Mouse (Mus musculus): ENCODE measurements around the gene Trpm3.

Gene Trpm3

GRCm38 (mm10) chr19:22920949-22921348 is 782.1 kb downstream of the Trpm3 start:
- no peak for DNase-seq (ENCODE audit: low read depth, low spot score)

- no peak for DNase-seq (ENCODE audit: low read depth, low spot score)
Observed at GRCm38 (mm10) chr19:22922871-22923670, 784.2 kb downstream of the Trpm3 start.

GRCm38 (mm10) chr19:22925284-22925683 is 786.4 kb downstream of the Trpm3 start:
- DNase-seq (ENCODE audit: low read depth, low spot score): no peak

- no peak for DNase-seq (ENCODE audit: low read depth, low spot score)
Observed at GRCm38 (mm10) chr19:22926753-22927152, 787.9 kb downstream of the Trpm3 start.

GRCm38 (mm10) chr19:22928366-22928765 is 789.5 kb downstream of the Trpm3 start:
- no peak for DNase-seq (ENCODE audit: low read depth, low spot score)

GRCm38 (mm10) chr19:22929768-22930167 is 790.9 kb downstream of the Trpm3 start:
- no peak for DNase-seq (ENCODE audit: low read depth, low spot score)

- no peak for DNase-seq (ENCODE audit: low read depth, low spot score)
Observed at GRCm38 (mm10) chr19:22930368-22930834, 791.6 kb downstream of the Trpm3 start.

- DNase-seq (ENCODE audit: low read depth, low spot score): no peak
Observed at GRCm38 (mm10) chr19:22931006-22931405, 792.2 kb downstream of the Trpm3 start.

- DNase-seq (ENCODE audit: low read depth, low spot score): no peak
Observed at GRCm38 (mm10) chr19:22935067-22935466, 796.2 kb downstream of the Trpm3 start.

GRCm38 (mm10) chr19:22938848-22939724 is 800.2 kb downstream of the Trpm3 start:
- no peak for DNase-seq (ENCODE audit: low read depth, low spot score)

GRCm38 (mm10) chr19:22939836-22940235 is 801.0 kb downstream of the Trpm3 start:
- no peak for DNase-seq (ENCODE audit: low read depth, low spot score)

GRCm38 (mm10) chr19:22940487-22940886 is 801.6 kb downstream of the Trpm3 start:
- DNase-seq (ENCODE audit: low read depth, low spot score): peak; percentile 3

GRCm38 (mm10) chr19:22940956-22941355 is 802.1 kb downstream of the Trpm3 start:
- DNase-seq (ENCODE audit: low read depth, low spot score): no peak

- no peak for DNase-seq (ENCODE audit: low read depth, low spot score)
Observed at GRCm38 (mm10) chr19:22952480-22952879, 813.6 kb downstream of the Trpm3 start.

GRCm38 (mm10) chr19:22953191-22953590 is 814.3 kb downstream of the Trpm3 start:
- no peak for DNase-seq (ENCODE audit: low read depth, low spot score)

GRCm38 (mm10) chr19:22958414-22958813 is 819.6 kb downstream of the Trpm3 start:
- DNase-seq (ENCODE audit: low read depth, low spot score): no peak

- DNase-seq (ENCODE audit: low read depth, low spot score): no peak
Observed at GRCm38 (mm10) chr19:22960450-22961265, 821.8 kb downstream of the Trpm3 start.

GRCm38 (mm10) chr19:22962001-22962708 is 823.3 kb downstream of the Trpm3 start:
- no peak for DNase-seq (ENCODE audit: low read depth, low spot score)

GRCm38 (mm10) chr19:22962731-22963130 is 823.9 kb downstream of the Trpm3 start:
- DNase-seq (ENCODE audit: low read depth, low spot score): no peak

- DNase-seq (ENCODE audit: low read depth, low spot score): no peak
Observed at GRCm38 (mm10) chr19:22963726-22964398, 825.0 kb downstream of the Trpm3 start.
